Mouse (Mus musculus) stomach, embryonic 14.5 days (tissue): ENCODE results near the gene Pnisr. TPM values are rescaled to one million over a fixed set of nuclear protein-coding genes. Genes with fewer than 3 reads are reported as not detected.

ENCODE experiments used
- polyA plus RNA-seq: library from polyadenylated mRNA; unstranded; fragments of >200 nt; fragmentation: Nextera tagmentation; extraction: Ambion mirVana; gene quantifications from 2 replicates; pipeline ENCODE4 v1.2.1, GENCODE M21; 2014

The Pnisr gene
- polyA plus RNA-seq, 1 experiment from 2014 or later, result 206 TPM

Other genes with a start within 250 kb of the Pnisr start
- gene Prdm13, start 161.6 kb upstream of the Pnisr start, polyA plus RNA-seq, result not detected in 2 replicates
- gene Ccnc, start 119.9 kb upstream of the Pnisr start, polyA plus RNA-seq, result 46.7 and 49.7 TPM in 2 replicates
- gene Usp45, start 80.4 kb upstream of the Pnisr start, polyA plus RNA-seq, result 13.2 and 15.0 TPM in 2 replicates
- gene Tstd3, start 80.4 kb upstream of the Pnisr start, polyA plus RNA-seq, result 15.6 and 17.8 TPM in 2 replicates
- 13.1 and 13.3 TPM in 2 replicates for gene Coq3, start 32.1 kb downstream of the Pnisr start, polyA plus RNA-seq
- gene Faxc, start 83.7 kb downstream of the Pnisr start, polyA plus RNA-seq, result 6.6 and 9.1 TPM in 2 replicates